Mouse (Mus musculus) stomach, embryonic 14.5 days (tissue): ENCODE data around the gene Nars2. TPM values are rescaled to one million over a fixed set of nuclear protein-coding genes. Genes with fewer than 3 reads are reported as not detected.

Experiments
- polyA plus RNA-seq: library from polyadenylated mRNA; unstranded; fragments of >200 nt; fragmentation: Nextera tagmentation; extraction: Ambion mirVana; gene quantifications from 2 replicates; pipeline ENCODE4 v1.2.1, GENCODE M21; 2014

The Nars2 gene
- polyA plus RNA-seq, 1 experiment from 2014 or later: 23.5 TPM

Other genes starting within 250 kb of the Nars2 start
- gene Gab2, start 130.1 kb downstream of the Nars2 start, polyA plus RNA-seq: 9.7 and 9.9 TPM in 2 replicates